Mouse (Mus musculus) lung, adult 2 months (tissue): ENCODE data around the gene Cgnl1.

Experiments used
- CTCF ChIP-seq: fragments of 200-500 bp; IDR thresholded peaks from 2 replicates; pipeline ENCODE4 v1.5.1; 2011; ENCODE audit warnings: mild to moderate bottlenecking, low read length, control low read depth; ENCODE audit not compliant: insufficient read depth
- POLR2A ChIP-seq: fragments of 200-500 bp; IDR thresholded peaks from 2 replicates; pipeline ENCODE4 v1.6.1; 2011; ENCODE audit warnings: low read depth, mild to moderate bottlenecking, control low read depth, low read length, borderline replicate concordance; ENCODE audit errors: extremely low read depth

DNA sequence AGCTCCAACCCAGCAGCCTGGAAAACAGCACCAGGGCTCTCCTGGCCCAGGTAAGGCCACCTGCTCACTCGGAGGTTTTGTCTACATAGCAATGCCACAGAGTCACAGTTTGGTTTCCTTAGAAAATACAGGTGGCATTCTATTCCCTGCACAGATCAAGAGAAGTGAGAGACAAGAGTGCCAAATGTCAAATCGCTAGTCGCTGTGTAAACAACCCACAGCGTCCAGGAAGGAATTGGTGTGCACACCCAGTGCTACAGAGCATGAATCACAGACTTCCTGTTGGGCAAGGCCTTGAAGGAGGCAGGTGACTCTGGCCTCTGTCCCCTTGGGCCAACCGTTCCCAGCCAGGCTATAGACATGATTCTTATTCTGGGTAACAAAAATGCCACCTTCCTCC lies 103.8 kb downstream of the Cgnl1 start:
- no peak for TF ChIP-seq CTCF
- no peak for TF ChIP-seq POLR2A
